Mouse (Mus musculus): ENCODE results near the gene Tmem119. TPM values are rescaled to one million over a fixed set of nuclear protein-coding genes. Genes with fewer than 3 reads are reported as not detected.

Tmem119 gene
- polyA plus RNA-seq, 2 experiments = 86.0 to 107 TPM

GRCm38 (mm10) chr5:113836961-113837360 lies 36.6 kb upstream of the Tmem119 start:
- no peak overlapping the region for H3K4me3 ChIP-seq (replicated peaks; ENCODE audit: low read length)
- no peak for ATAC-seq (ENCODE audit: low FRiP score, low read depth)
- TF ChIP-seq POLR2A (IDR thresholded peaks at IDR 0.05; ENCODE audit: borderline replicate concordance, extremely low read depth, insufficient read depth, insufficient read length) = no peak
- H3K4me2 ChIP-seq (replicated peaks; ENCODE audit: low read depth, low read length, severe bottlenecking) = no peak overlapping the region
- DNase-seq (ENCODE audit: low spot score) = no peak
- no peak overlapping the region for H3K27ac ChIP-seq (replicated peaks; ENCODE audit: low read depth, low read length)
- WGBS = 79% methylated on average over 10 of the region's 10 CpGs
- H3K27me3 ChIP-seq (ENCODE audit: control insufficient read depth, insufficient read depth, low read length) = no peaks in the 10 kb centered on the region
- no peaks in the 10 kb centered on the region for H3K36me3 ChIP-seq (ENCODE audit: control insufficient read depth, insufficient read depth, low read length)
- H3K9me3 ChIP-seq (ENCODE audit: control insufficient read depth, low read length) = no peaks in the 10 kb centered on the region
- no peaks in the 10 kb centered on the region for H3K4me1 ChIP-seq (ENCODE audit: control insufficient read depth, insufficient read depth, low read length)
- H3K9ac ChIP-seq (ENCODE audit: low read depth, low read length, severe bottlenecking) = no peak overlapping the region

DNA sequence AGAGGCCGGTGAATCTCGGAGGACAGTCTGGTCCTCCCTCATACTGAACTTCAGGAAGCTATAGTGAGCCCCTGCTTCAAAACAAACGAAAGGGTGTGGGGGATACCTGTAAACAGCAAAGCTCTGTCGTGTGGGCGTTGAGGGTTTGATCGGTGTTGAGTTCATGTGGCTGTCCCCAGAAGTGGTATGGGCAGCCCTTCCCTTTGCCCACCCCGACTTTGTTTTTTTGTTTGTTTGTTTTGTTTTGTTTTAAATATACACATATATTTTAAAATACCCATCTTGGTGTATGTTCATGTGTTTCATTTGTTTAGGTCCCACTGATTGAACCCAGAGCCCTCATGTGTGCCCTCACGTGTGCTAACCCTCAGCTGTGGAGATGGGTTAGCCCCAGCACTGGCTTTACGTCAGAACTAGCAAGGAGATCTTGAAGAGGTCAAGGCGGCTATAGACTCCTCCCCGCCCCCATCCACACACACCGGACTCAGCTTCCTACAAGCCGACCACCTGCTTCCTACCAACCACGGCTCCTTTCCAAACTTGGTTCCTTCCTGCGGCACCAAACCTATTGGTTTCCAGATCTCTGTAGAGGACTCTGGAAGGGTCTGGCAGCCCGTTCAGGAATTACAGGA lies 33.1 kb upstream of the Tmem119 start:
- Histone ChIP-seq H3K27me3 (ENCODE audit: control insufficient read depth, insufficient read depth, low read length) (no peaks in the 10 kb centered on the region), H3K4me3 (replicated peaks; ENCODE audit: low read length) (no peak overlapping the region), H3K4me1 (ENCODE audit: control insufficient read depth, insufficient read depth, low read length) (no peaks in the 10 kb centered on the region), H3K9ac (ENCODE audit: low read depth, low read length, severe bottlenecking) (no peak overlapping the region), H3K9me3 (ENCODE audit: control insufficient read depth, low read length) (no peaks in the 10 kb centered on the region), H3K36me3 (ENCODE audit: control insufficient read depth, insufficient read depth, low read length) (no peaks in the 10 kb centered on the region), H3K4me2 (replicated peaks; ENCODE audit: low read depth, low read length, severe bottlenecking) (no peak overlapping the region), H3K27ac (replicated peaks; ENCODE audit: low read depth, low read length) (no peak overlapping the region)
- TF ChIP-seq POLR2A (IDR thresholded peaks at IDR 0.05; ENCODE audit: borderline replicate concordance, extremely low read depth, insufficient read depth, insufficient read length) = no peak
- DNase-seq (ENCODE audit: low spot score) = no peak
- 62% methylated on average over 16 of the region's 16 CpGs for WGBS
- no peak for ATAC-seq (ENCODE audit: low FRiP score, low read depth)

DNA sequence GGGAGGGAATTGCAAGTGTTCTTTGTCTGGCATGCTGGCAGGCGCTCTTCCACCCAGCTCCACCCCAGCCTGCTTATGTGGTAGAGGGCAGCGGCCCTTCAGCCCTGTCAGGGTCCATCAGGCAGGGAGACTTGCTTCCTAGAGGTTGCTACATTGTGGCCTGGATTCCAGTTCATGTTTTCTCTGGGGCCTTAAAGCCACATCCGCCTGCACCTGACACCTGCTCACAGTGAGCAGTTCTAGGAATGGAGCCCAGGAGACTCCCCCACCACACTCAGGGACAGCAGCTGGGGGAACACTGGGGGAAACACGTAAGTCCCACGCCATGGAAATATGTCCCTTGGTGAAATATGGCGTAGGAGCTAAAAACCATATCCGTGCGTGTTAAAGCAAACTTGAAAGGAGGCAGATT lies 32.2 kb upstream of the Tmem119 start, which contains the start of gene Selplg:
Gene Selplg, minus strand, starts transcription at position 155 of the 412 bp plus-strand sequence.
- Histone ChIP-seq H3K4me2 (replicated peaks; ENCODE audit: low read depth, low read length, severe bottlenecking) (no peak within 1 kb of the TSS), H3K9ac (ENCODE audit: low read depth, low read length, severe bottlenecking) (no peak within 1 kb of the TSS), H3K4me3 (replicated peaks; ENCODE audit: low read length) (no peak within 1 kb of the TSS), H3K27me3 (ENCODE audit: control insufficient read depth, insufficient read depth, low read length) (no peaks in the 10 kb centered on the region), H3K9me3 (ENCODE audit: control insufficient read depth, low read length) (no peaks in the 10 kb centered on the region), H3K36me3 (ENCODE audit: control insufficient read depth, insufficient read depth, low read length) (no peaks in the 10 kb centered on the region), H3K4me1 (ENCODE audit: control insufficient read depth, insufficient read depth, low read length) (no peaks in the 10 kb centered on the region), H3K27ac (replicated peaks; ENCODE audit: low read depth, low read length) (no peak within 1 kb of the TSS)
- ATAC-seq (ENCODE audit: low FRiP score, low read depth) (peak; percentile 31; the same call in 1 of the 2 replicates), DNase-seq (ENCODE audit: low spot score) (no peak)
- TF ChIP-seq POLR2A (IDR thresholded peaks at IDR 0.05; ENCODE audit: borderline replicate concordance, extremely low read depth, insufficient read depth, insufficient read length) = no peak
- WGBS = 22% methylated on average over 8 of the region's 8 CpGs

DNA sequence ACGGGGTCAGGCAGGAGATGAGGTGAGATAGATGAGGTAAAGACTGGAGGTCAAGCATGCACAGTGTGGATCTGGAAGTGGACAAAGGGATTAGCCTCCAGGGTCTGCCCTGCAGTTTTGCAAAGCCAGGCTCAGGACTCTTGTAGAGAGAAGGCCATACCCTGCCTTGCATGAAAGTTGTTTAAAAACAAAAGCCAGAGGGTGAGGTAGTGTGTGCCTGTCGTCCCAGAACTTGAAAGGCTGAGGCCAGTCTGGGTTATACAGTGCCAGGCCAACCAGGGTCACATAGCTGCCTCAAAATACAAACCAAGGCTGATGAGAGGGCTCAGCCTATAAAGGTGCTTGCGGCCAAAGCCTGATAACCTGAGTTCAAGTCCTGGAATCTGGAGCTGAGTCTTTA lies 31.4 kb upstream of the Tmem119 start:
- DNase-seq (ENCODE audit: low spot score) (no peak), ATAC-seq (ENCODE audit: low FRiP score, low read depth) (no peak)
- 46% methylated on average over 3 of the region's 3 CpGs for WGBS
- no peak overlapping the region for H3K4me3 ChIP-seq (replicated peaks; ENCODE audit: low read length)
- no peak overlapping the region for H3K9ac ChIP-seq (ENCODE audit: low read depth, low read length, severe bottlenecking)
- no peaks in the 10 kb centered on the region for H3K36me3 ChIP-seq (ENCODE audit: control insufficient read depth, insufficient read depth, low read length)
- H3K9me3 ChIP-seq (ENCODE audit: control insufficient read depth, low read length) = no peaks in the 10 kb centered on the region
- H3K27me3 ChIP-seq (ENCODE audit: control insufficient read depth, insufficient read depth, low read length) = no peaks in the 10 kb centered on the region
- H3K27ac ChIP-seq (replicated peaks; ENCODE audit: low read depth, low read length) = no peak overlapping the region
- TF ChIP-seq POLR2A (IDR thresholded peaks at IDR 0.05; ENCODE audit: borderline replicate concordance, extremely low read depth, insufficient read depth, insufficient read length) = no peak
- no peak overlapping the region for H3K4me2 ChIP-seq (replicated peaks; ENCODE audit: low read depth, low read length, severe bottlenecking)
- no peaks in the 10 kb centered on the region for H3K4me1 ChIP-seq (ENCODE audit: control insufficient read depth, insufficient read depth, low read length)

DNA sequence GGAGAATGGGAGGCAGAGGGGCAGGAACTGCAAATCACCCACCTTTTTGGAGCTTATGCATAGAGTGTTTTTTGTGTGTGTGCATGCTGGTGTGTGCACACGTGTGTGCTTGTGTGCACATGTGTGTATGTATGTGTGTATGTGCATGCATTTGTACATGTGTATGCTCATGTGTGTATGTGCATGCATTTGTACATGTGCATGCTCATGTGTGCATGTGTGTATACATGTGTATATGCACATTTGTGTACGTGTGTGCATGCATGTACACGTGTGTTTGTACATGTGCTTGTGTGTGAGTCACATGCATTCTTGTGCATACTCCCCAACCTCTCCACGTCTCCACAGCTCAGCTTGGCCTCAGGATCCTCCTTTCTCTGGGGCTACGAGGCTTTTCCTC lies 30.5 kb upstream of the Tmem119 start:
- H3K9me3 ChIP-seq (ENCODE audit: control insufficient read depth, low read length) = no peaks in the 10 kb centered on the region
- no peak overlapping the region for H3K4me3 ChIP-seq (replicated peaks; ENCODE audit: low read length)
- H3K36me3 ChIP-seq (ENCODE audit: control insufficient read depth, insufficient read depth, low read length) = no peaks in the 10 kb centered on the region
- no peak overlapping the region for H3K9ac ChIP-seq (ENCODE audit: low read depth, low read length, severe bottlenecking)
- DNase-seq (ENCODE audit: low spot score) (no peak), ATAC-seq (ENCODE audit: low FRiP score, low read depth) (no peak)
- 84% methylated on average over 5 of the region's 5 CpGs for WGBS
- no peaks in the 10 kb centered on the region for H3K27me3 ChIP-seq (ENCODE audit: control insufficient read depth, insufficient read depth, low read length)
- no peak overlapping the region for H3K27ac ChIP-seq (replicated peaks; ENCODE audit: low read depth, low read length)
- H3K4me2 ChIP-seq (replicated peaks; ENCODE audit: low read depth, low read length, severe bottlenecking) = no peak overlapping the region
- no peaks in the 10 kb centered on the region for H3K4me1 ChIP-seq (ENCODE audit: control insufficient read depth, insufficient read depth, low read length)
- no peak for TF ChIP-seq POLR2A (IDR thresholded peaks at IDR 0.05; ENCODE audit: borderline replicate concordance, extremely low read depth, insufficient read depth, insufficient read length)

Measured in limb, embryonic 14.5 days (tissue).